Mouse (Mus musculus) heart, postnatal 4 days (tissue): ENCODE data around the gene D10Jhu81e. TPM values are rescaled to one million over a fixed set of nuclear protein-coding genes. Genes with fewer than 3 reads are reported as not detected.
A peak's percentile ranks its signal among the peaks of the same experiment; 100 is the strongest.
"Not testable (repeated sequence)": the region's sequence is repeated elsewhere in the genome, so short reads cannot be mapped to it uniquely, and the experiment has no call there.

Experiments used
- DNase-seq: peaks from one replicate; pipeline ENCODE4 v3.0.0; 2021
- total RNA-seq, 2 experiments: library from RNA; stranded (reverse); gene quantifications; 2 replicates each; pipeline ENCODE4 v1.2.3; 2021

D10Jhu81e gene
- total RNA-seq, 2 experiments from 2014 or later: 198 to 215 TPM

GRCm38 (mm10) chr10:78129423-78129822, 40.2 kb downstream of the D10Jhu81e start:
- DNase-seq: peak; percentile 58

- DNase-seq: no peak
These were observed 40.9 kb downstream of the D10Jhu81e start for GRCm38 (mm10) chr10:78128647-78129046.

GRCm38 (mm10) chr10:78127931-78128330, 41.7 kb downstream of the D10Jhu81e start:
- no peak for DNase-seq

- no peak for DNase-seq
These were observed 42.3 kb downstream of the D10Jhu81e start for GRCm38 (mm10) chr10:78127046-78127870.

- DNase-seq: no peak
These were observed 43.3 kb downstream of the D10Jhu81e start for GRCm38 (mm10) chr10:78126311-78126710.

GRCm38 (mm10) chr10:78125061-78125460, 44.5 kb downstream of the D10Jhu81e start:
- DNase-seq: not testable (repeated sequence)

- DNase-seq: not testable (repeated sequence)
These were observed 45.4 kb downstream of the D10Jhu81e start for GRCm38 (mm10) chr10:78124137-78124536.

GRCm38 (mm10) chr10:78119422-78119821, 50.2 kb downstream of the D10Jhu81e start:
- no peak for DNase-seq

GRCm38 (mm10) chr10:78115153-78115552, 54.4 kb downstream of the D10Jhu81e start:
- DNase-seq: no peak

GRCm38 (mm10) chr10:78114521-78115092, 55.0 kb downstream of the D10Jhu81e start:
- no peak for DNase-seq

Other genes starting within 250 kb of the D10Jhu81e start
- 1 to 10 TPM in 1 of 2 experiments, under 1 TPM in 1; 0.33 to 1.0 TPM for gene Trpm2, start 199.2 kb downstream of the D10Jhu81e start, total RNA-seq
- gene 1810043G02Rik, start 191.3 kb downstream of the D10Jhu81e start, total RNA-seq: 10 to 100 TPM; 10.5 to 12.6 TPM
- 100 to 1,000 TPM; 118 to 133 TPM for gene Pfkl, start 159.7 kb downstream of the D10Jhu81e start, total RNA-seq
- not detected for gene Dnmt3l, start 127.8 kb downstream of the D10Jhu81e start, total RNA-seq
- gene Aire, start 126.2 kb downstream of the D10Jhu81e start, total RNA-seq: not detected
- gene Icosl, start 100.5 kb downstream of the D10Jhu81e start, total RNA-seq: 1 to 10 TPM; 3.8 to 4.6 TPM
- gene Pwp2, start 15.4 kb upstream of the D10Jhu81e start, total RNA-seq: 10 to 100 TPM; 10.2 to 11.0 TPM
- gene Trappc10, start 74.9 kb upstream of the D10Jhu81e start, total RNA-seq: 10 to 100 TPM; 43.6 to 45.3 TPM
- gene Agpat3, start 182.7 kb upstream of the D10Jhu81e start, total RNA-seq: 100 to 1,000 TPM; 242 to 263 TPM
- gene Rrp1, start 243.3 kb upstream of the D10Jhu81e start, total RNA-seq: 100 to 1,000 TPM; 132 to 138 TPM